Mouse (Mus musculus) ES-Bruce4 (cell line): Measurements from ENCODE around the gene Rptor.

Experiments used
- CTCF ChIP-seq: IDR thresholded peaks from one replicate; pipeline ENCODE4 v1.8.1; 2011; ENCODE audit warnings: low read depth, low read length
- EP300 ChIP-seq: IDR thresholded peaks from 2 replicates; pipeline ENCODE4 v1.6.1; 2011; ENCODE audit warnings: low read depth, low read length; ENCODE audit not compliant: insufficient read depth
- POLR2A ChIP-seq: IDR thresholded peaks from one replicate; pipeline ENCODE4 v1.8.1; 2011; ENCODE audit warnings: low read length; ENCODE audit not compliant: insufficient read depth

DNA sequence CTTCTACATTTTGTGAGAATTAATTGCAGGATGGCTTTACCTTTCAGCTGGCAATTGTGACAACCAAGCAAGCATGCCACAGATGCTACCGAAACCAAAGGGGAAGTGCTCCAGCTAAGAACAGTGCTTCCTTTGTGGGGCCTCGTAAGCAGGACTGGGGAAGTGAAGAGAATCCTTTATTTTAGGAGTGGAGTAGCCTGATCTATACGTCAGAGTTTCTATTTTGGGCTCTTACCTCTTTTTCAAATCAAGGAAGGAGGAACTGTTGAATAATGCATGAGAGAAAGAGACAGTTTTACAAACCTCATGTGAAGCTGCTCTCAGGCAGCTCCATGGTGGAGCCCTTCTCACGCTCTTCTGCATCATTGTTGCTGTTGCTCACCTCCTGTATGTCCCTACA, 106.5 kb downstream of the Rptor start:
- TF ChIP-seq CTCF = no peak
- no peak for TF ChIP-seq POLR2A
- TF ChIP-seq EP300 = no peak
